Mouse (Mus musculus): ENCODE measurements around the gene Txndc2. TPM values are rescaled to one million over a fixed set of nuclear protein-coding genes. Genes with fewer than 3 reads are reported as not detected.

The Txndc2 gene
- polyA plus RNA-seq, 2 experiments: not detected

DNA sequence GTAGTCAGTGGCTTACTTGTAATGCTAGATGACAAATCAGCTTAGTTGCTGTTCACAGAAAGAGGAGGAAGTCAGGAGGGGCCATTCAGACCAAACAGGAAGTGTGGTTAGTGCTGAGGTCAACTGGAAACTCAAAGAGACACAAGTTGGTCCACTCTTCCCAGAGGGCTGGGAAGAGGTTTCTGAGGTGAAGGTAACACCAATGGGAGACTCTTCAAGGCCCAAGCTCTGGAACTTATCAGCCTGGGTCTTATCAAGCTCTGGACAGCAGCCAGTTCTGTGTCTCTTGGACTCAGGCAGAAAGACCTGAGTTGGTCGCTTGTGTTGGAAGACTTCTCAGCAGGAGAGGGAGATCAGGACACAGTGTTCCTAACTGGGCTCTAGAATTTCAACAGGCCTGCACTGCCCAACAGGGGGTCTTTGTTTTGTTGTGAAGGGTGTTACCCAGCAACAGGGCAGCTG is 32.8 kb upstream of the Txndc2 start:
- no peak overlapping the region for H3K4me3 ChIP-seq (ENCODE audit: insufficient read depth in 1 of 2, low read depth in 2 of 2, low read length in 2 of 2)
- ATAC-seq (ENCODE audit: insufficient read depth): no peak
- H3K4me2 ChIP-seq (ENCODE audit: low read depth): no peak overlapping the region
- no peak for DNase-seq (ENCODE audit: low read depth in 3 of 3, low spot score in 3 of 3)
- TF ChIP-seq CTCF (IDR thresholded peaks at IDR 0.05; ENCODE audit: low read depth) (no peak), EP300 (IDR thresholded peaks at IDR 0.05; ENCODE audit: low read depth) (no peak)
- H3K9ac ChIP-seq (replicated peaks): no peak overlapping the region
- no peaks in the 10 kb centered on the region for H3K9me3 ChIP-seq (ENCODE audit: control insufficient read depth, low read length)
- H3K27ac ChIP-seq: no peak overlapping the region
- WGBS (ENCODE audit: insufficient replicate concordance): 0% methylated on average over 1 of the region's 1 CpGs
- peaks cover 0 to 6% of the 10 kb centered on the region in 2 experiments; a peak in 2 of 4 replicates for H3K4me1 ChIP-seq (replicated peaks; ENCODE audit: control insufficient read depth in 2 of 2, insufficient read depth in 2 of 2, low read length in 1 of 2)
- H3K27me3 ChIP-seq (ENCODE audit: control insufficient read depth, insufficient read depth, low read length): no peaks in the 10 kb centered on the region
- H3K36me3 ChIP-seq (replicated peaks; ENCODE audit: control insufficient read depth, insufficient read depth, low read depth): no peaks in the 10 kb centered on the region

DNA sequence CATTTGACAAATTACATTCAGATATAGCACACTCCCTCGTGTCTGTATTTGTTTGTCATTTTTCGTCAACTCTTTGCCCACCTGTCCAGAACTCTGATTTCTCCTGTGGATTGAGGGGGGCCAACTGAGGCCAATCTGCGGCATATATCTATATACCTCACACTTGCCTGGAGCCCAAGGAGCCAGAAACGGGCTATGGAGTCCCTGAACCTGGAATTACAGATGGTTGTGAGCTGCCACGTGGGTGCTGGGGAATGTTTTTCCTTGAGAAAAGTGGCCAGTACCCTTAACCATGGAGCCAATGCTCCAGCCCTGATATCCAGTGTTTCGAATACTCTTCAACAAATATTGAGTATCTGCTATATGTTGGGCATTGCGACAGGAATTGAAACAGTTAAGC is 31.0 kb upstream of the Txndc2 start:
- Histone ChIP-seq H3K9me3 (ENCODE audit: control insufficient read depth, low read length) (no peaks in the 10 kb centered on the region), H3K27ac (no peak overlapping the region), H3K27me3 (ENCODE audit: control insufficient read depth, insufficient read depth, low read length) (no peaks in the 10 kb centered on the region), H3K36me3 (replicated peaks; ENCODE audit: control insufficient read depth, insufficient read depth, low read depth) (no peaks in the 10 kb centered on the region), H3K4me3 (ENCODE audit: insufficient read depth in 1 of 2, low read depth in 2 of 2, low read length in 2 of 2) (no peak overlapping the region), H3K9ac (replicated peaks) (no peak overlapping the region), H3K4me1 (replicated peaks; ENCODE audit: control insufficient read depth in 2 of 2, insufficient read depth in 2 of 2, low read length in 1 of 2) (peaks cover 0 to 6% of the 10 kb centered on the region in 2 experiments; a peak in 2 of 4 replicates), H3K4me2 (ENCODE audit: low read depth) (no peak overlapping the region)
- WGBS (ENCODE audit: insufficient replicate concordance): 67% methylated on average over 7 of the region's 7 CpGs
- no peak for ATAC-seq (ENCODE audit: insufficient read depth)
- no peak for TF ChIP-seq CTCF (IDR thresholded peaks at IDR 0.05; ENCODE audit: low read depth)
- no peak for TF ChIP-seq EP300 (IDR thresholded peaks at IDR 0.05; ENCODE audit: low read depth)
- DNase-seq (ENCODE audit: low read depth in 3 of 3, low spot score in 3 of 3): no peak

DNA sequence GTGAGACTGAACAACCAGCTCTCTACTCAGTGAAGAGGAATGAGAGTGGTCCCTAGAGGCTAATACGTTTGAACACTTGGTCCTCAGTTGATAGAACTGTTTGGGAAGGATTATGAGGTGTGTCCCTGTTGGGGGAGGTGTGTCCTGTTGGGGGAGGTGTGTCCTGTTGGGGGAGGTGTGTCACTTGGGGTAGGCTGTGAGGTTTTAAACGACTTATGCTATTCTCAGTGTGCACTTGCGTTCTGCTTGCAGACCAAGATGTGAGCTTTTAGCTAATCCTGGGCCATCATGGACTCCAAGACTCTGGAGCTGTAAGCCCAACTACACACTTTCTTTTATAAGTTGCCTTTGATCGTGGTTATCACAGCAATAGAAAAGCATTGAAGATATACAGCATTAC is 27.1 kb upstream of the Txndc2 start:
- ATAC-seq (ENCODE audit: insufficient read depth): no peak
- no peak for DNase-seq (ENCODE audit: low read depth in 3 of 3, low spot score in 3 of 3)
- no peaks in the 10 kb centered on the region for H3K9me3 ChIP-seq (ENCODE audit: control insufficient read depth, low read length)
- no peak overlapping the region for H3K27ac ChIP-seq
- H3K4me2 ChIP-seq (ENCODE audit: low read depth): no peak overlapping the region
- no peaks in the 10 kb centered on the region for H3K36me3 ChIP-seq (replicated peaks; ENCODE audit: control insufficient read depth, insufficient read depth, low read depth)
- TF ChIP-seq EP300 (IDR thresholded peaks at IDR 0.05; ENCODE audit: low read depth) (no peak), CTCF (IDR thresholded peaks at IDR 0.05; ENCODE audit: low read depth) (no peak)
- no peak overlapping the region for H3K9ac ChIP-seq (replicated peaks)
- WGBS (ENCODE audit: insufficient replicate concordance): 67% methylated on average over 4 of the region's 4 CpGs
- H3K4me1 ChIP-seq (replicated peaks; ENCODE audit: control insufficient read depth in 2 of 2, insufficient read depth in 2 of 2, low read length in 1 of 2): peaks cover 0 to 12% of the 10 kb centered on the region in 2 experiments; a peak in 2 of 4 replicates
- no peak overlapping the region for H3K4me3 ChIP-seq (ENCODE audit: insufficient read depth in 1 of 2, low read depth in 2 of 2, low read length in 2 of 2)
- H3K27me3 ChIP-seq (ENCODE audit: control insufficient read depth, insufficient read depth, low read length): no peaks in the 10 kb centered on the region

DNA sequence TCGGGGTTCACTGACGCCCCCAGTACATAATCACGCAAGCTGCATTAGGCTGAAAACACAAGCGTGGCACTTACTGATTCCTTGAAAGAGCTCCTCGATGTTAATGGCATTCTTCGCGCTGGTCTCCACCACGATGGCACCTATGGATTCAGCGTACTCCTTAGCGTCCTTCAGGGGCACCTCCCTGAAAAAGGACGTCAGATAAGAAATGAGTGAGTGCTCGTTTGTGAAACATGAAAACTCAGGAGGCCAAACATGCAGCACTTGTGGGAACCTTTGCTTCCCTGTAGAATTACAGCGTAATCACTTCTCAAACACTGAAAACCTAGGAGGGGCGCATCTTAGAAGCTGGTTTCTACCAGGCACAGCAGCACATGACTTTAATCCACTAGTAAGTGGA is 25.8 kb upstream of the Txndc2 start:
- 68% methylated on average over 14 of the region's 14 CpGs for WGBS (ENCODE audit: insufficient replicate concordance)
- Histone ChIP-seq H3K4me2 (ENCODE audit: low read depth) (no peak overlapping the region), H3K4me3 (ENCODE audit: insufficient read depth in 1 of 2, low read depth in 2 of 2, low read length in 2 of 2) (no peak overlapping the region), H3K27ac (no peak overlapping the region), H3K9ac (replicated peaks) (no peak overlapping the region), H3K27me3 (ENCODE audit: control insufficient read depth, insufficient read depth, low read length) (no peaks in the 10 kb centered on the region), H3K36me3 (replicated peaks; ENCODE audit: control insufficient read depth, insufficient read depth, low read depth) (no peaks in the 10 kb centered on the region), H3K4me1 (replicated peaks; ENCODE audit: control insufficient read depth in 2 of 2, insufficient read depth in 2 of 2, low read length in 1 of 2) (peaks cover 7 to 22% of the 10 kb centered on the region in 2 experiments; a peak in 3 of 4 replicates), H3K9me3 (ENCODE audit: control insufficient read depth, low read length) (no peaks in the 10 kb centered on the region)
- DNase-seq (ENCODE audit: low read depth in 3 of 3, low spot score in 3 of 3) (no peak), ATAC-seq (ENCODE audit: insufficient read depth) (no peak)
- TF ChIP-seq EP300 (IDR thresholded peaks at IDR 0.05; ENCODE audit: low read depth): no peak
- TF ChIP-seq CTCF (IDR thresholded peaks at IDR 0.05; ENCODE audit: low read depth): no peak

DNA sequence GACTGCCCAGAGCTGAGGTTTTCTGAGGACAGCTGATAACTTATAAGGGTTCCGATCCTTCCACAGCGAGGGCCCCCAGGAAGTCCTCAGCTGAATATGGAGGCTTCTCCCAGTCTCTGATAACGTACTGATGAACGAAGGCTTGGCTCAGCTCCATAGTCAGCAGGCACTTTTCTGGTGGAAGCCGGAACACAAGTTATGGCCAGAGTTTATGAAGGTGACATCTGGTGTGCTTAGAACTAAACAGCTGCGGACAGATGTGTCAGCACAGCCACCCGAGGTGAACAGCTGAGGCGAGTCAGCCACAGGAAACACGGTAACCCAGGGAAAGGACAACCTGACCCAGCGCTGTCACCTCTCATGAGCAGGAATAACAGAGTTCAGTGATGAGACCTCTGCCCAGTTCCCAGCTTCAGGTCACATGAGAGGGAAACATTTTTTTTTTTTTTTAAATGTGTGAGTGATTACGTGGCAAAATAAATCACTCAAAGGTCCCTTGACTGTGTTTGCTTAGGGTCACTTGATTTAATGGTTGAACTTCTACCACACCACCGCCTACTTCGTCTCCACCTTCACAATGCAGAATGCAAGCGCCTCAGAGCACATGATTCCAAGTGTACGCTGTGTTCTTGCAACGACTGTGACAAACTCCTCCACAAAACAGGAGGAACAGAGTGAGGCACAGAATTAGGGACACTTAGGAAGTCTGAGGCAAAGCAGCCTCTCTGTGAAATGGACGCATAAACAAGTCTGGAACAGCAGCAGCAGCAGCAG is 24.6 kb upstream of the Txndc2 start:
- DNase-seq (ENCODE audit: low read depth in 3 of 3, low spot score in 3 of 3): no peak
- Histone ChIP-seq H3K27ac (no peak overlapping the region), H3K4me3 (ENCODE audit: insufficient read depth in 1 of 2, low read depth in 2 of 2, low read length in 2 of 2) (no peak overlapping the region), H3K36me3 (replicated peaks; ENCODE audit: control insufficient read depth, insufficient read depth, low read depth) (no peaks in the 10 kb centered on the region), H3K27me3 (ENCODE audit: control insufficient read depth, insufficient read depth, low read length) (no peaks in the 10 kb centered on the region), H3K9me3 (ENCODE audit: control insufficient read depth, low read length) (no peaks in the 10 kb centered on the region), H3K9ac (replicated peaks) (no peak overlapping the region), H3K4me1 (replicated peaks; ENCODE audit: control insufficient read depth in 2 of 2, insufficient read depth in 2 of 2, low read length in 1 of 2) (peaks cover 7 to 24% of the 10 kb centered on the region in 2 experiments; a peak in 3 of 4 replicates), H3K4me2 (ENCODE audit: low read depth) (no peak overlapping the region)
- ATAC-seq (ENCODE audit: insufficient read depth): no peak
- TF ChIP-seq EP300 (IDR thresholded peaks at IDR 0.05; ENCODE audit: low read depth) (no peak), CTCF (IDR thresholded peaks at IDR 0.05; ENCODE audit: low read depth) (no peak)
- WGBS (ENCODE audit: insufficient replicate concordance): 58% methylated on average over 17 of the region's 17 CpGs
